Mouse (Mus musculus): ENCODE data around the gene Myo9a.

DNA sequence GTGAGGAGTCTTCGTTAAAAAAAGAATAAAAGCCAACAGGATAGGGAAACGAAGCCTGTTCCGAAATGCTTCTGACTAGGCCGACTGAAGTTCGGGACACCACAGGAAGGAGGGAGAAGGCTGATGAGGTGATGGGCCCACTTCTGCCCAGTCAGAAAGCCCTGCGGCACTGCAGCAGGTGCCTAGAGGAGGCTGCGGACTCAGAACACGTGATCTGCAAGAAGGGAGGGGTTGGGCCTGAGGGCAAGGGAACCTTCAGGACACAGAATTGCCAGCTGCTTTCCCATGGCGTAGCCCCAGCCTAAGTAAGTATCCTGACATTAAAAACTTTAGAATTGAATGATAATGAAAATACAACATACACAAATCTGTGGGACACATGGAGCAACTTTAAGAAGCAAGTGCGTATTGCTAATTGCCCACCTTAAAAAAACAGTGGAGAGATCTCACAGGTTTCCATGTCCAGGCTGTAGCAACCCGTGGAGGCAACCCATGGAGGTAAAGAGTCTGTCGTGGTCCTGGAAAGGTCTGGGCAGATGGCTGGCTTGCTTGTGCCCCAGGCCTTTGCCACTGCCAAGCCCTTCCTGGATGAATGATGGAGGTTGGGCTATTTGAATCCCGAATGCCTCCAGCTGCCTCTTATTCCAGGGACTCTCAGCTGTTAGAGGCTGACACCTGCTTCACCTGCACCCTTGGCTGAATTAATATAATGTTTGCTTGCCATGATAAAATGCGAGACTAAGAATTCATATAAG, 210.7 kb downstream of the Myo9a start:
- TF ChIP-seq CTCF (IDR thresholded peaks at IDR 0.05; ENCODE audit: extremely low read depth, insufficient read length, insufficient replicate concordance, low read depth, low read length): no peak
- TF ChIP-seq POLR2A (IDR thresholded peaks at IDR 0.05; ENCODE audit: low read depth, low read length): no peak

Measured in small intestine, adult 2 months (tissue).